Mouse (Mus musculus) heart, adult 9 months (tissue): Measurements from ENCODE around the gene Nphp4.
"Not testable (repeated sequence)": the region's sequence is repeated elsewhere in the genome, so short reads cannot be mapped to it uniquely, and the experiment has no call there.

ENCODE experiments used
- DNase-seq, 2 experiments: peaks; one replicate each; pipeline ENCODE4 v3.0.0; 2022; ENCODE audit warnings: low spot score in 2 of 2

Gene Nphp4

DNA sequence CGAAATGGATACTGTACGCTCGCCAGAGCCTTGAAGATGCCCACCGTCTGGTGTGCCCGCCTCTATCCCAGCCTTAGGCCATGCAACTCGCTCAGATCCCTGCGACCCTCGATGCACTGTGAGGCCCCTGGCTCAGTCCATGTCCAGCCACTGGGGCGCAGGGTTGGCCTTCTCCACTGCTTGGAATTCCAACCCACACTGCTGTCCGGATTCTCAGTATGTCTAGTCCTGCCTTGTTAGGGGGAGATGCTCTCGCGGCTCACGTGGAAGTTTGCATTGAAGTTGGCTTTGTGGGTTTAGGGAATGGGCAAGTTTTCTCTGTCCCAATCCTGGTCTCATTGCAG lies 1.7 kb downstream of the Nphp4 start:
- peak in 1 of 2 experiments; percentile 15 for DNase-seq

DNA sequence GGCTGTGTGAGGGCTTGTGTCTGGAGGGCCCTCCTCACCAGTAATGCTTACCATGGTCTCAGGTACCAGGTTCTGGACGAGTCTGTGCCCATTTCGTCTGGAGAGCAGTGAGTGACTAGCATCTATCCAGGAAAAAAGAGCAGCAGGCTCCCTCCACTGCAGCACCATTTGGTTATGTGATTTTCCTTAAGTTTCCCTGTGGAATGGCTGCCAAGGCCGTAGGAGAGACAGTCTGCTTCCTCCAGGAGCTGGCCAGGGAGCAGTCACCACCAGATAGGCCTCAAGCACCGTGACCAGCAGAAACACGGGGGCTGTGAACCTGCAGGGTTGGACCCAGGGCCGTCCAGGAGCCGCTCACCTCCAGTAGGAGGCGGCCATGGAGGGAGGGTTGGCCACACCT lies 3.9 kb downstream of the Nphp4 start:
- DNase-seq, result no peak

GRCm38 (mm10) chr4:152488046-152488445 lies 11.5 kb downstream of the Nphp4 start:
- no peak for DNase-seq

GRCm38 (mm10) chr4:152490311-152490710 lies 13.8 kb downstream of the Nphp4 start:
- peak in 1 of 2 experiments; percentile 10 for DNase-seq

DNA sequence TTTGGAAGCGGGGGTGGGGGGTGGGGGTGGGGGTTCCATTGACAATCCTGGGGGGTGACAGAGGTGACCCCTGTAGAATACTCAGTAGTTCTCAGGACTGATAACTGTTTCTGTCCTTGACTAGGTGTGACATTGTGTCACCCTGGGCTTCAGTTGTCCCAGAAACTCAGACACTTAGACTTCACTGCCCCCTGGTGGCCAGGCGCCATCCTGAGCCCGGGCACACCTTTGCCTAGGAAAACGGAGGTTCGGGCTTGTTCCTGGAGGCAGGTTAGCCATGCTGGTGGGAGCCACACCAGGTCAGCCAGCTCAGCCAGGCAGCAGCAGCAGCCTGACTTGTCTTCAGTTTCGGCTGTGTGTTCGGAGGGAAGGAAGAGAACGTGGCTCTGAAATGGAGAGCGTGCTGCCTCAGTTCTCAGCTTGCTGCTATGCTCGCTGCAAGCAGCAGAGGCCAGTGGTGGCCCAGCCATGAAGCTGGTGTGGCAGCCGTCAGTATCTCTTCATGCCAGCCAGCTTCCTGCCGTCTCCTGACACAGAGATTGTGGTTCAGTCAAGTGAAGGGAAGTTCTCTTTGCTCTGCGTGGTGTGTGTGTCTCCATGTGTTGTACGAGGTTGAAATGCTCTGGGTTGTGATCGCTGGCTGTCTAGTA lies 14.9 kb downstream of the Nphp4 start:
- DNase-seq, result peak; percentile 34 to 41

GRCm38 (mm10) chr4:152494360-152494879 lies 17.9 kb downstream of the Nphp4 start:
- DNase-seq, result no peak

DNA sequence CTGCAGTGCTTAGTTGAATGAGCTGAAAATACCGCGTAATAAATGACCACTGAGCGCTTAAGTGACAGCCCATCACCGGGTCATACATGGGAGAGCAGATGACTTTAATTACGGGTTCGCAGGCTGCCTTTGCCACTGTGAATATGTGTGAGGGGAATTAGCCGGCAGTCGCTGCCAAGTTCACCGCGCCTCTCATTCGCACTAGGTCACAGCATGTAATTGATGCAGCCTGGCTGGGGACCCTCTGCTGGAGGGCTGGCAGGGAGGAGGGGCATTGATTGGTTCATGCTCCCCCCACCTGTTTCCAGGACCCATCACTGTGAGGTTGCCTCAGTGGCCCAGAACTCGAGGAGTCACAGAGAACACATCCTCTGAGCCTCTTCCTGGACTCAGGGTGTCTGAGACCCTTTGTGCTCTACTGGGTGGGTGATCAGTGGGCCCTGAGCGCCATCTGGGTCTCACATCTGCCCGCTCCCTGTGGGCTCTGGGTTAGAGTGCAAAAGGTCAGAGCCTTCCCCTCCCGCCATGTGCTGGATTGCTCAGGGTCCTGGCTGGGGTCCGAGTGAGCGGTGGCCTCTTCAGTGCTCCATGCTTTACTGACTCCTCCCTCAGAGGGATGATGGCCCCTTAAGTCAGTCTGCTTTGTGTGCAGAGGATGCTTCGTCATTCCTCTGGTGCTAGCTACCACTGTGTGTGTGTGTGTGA lies 35.9 kb downstream of the Nphp4 start:
- DNase-seq, result no peak

DNA sequence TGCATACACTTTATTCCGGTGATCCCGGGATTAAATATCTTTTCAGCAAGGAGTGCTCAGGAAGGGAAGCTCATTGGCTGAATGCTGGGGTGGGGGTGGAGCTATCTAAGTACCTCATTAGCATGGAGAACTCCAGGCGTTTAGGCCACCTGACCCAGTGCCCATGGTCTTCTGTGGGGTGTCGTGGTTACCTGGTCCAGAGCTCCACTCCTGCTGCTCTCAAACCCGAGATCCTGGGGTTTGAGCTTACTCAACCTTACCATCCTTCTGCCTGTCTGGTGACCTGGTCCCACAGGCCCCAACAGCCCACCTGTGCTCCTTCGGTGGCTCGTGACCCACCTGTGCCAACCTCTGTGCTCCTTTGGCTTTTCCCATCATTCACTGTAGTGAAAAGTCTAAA lies 38.4 kb downstream of the Nphp4 start:
- no peak for DNase-seq

DNA sequence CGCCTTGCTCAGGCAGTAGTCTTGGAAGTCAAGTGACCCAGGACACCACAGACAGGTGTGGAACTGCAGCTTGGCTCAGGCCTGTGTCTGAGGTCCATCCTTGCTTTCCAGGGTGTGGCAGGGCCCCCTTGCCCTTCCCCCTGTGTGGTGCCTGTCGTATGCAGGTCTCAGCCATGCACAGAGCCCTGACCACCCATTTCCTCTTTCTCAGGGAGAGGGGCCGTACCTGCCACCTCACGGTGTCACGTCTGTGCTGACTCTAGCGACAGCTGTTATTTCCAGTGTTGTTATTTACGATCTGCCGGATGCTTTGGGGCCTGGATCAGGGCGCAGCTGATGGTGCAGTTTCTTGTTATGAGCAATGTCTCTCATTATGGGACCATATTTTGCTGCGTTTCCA lies 42.6 kb downstream of the Nphp4 start:
- no peak for DNase-seq

GRCm38 (mm10) chr4:152520083-152520482 lies 43.6 kb downstream of the Nphp4 start:
- peak in 1 of 2 experiments; percentile 6 for DNase-seq

- no peak for DNase-seq
These were observed 56.4 kb downstream of the Nphp4 start for GRCm38 (mm10) chr4:152532872-152533271.

- no peak for DNase-seq
These were observed 63.2 kb downstream of the Nphp4 start for GRCm38 (mm10) chr4:152539756-152540155.

DNA sequence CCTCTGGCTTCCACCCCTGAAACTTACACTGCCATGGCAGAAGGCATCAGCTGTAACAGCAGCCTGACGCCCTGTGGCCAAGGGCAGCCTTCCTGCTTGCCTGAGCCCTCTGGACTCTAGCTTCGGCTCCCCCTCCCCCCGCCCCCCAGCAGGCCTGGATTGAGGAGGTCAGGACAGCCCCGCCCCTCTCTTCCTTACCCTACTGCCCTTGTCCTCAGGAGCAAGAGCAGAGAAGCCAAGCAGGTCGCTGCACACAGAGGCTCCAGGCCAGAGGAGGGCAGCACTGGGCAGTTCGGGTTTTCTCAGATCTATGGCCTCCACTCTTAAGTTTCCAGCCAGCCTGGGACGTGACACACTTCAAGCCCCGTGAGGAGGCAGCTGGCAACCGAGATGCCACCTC lies 64.7 kb downstream of the Nphp4 start:
- DNase-seq, result no peak

DNA sequence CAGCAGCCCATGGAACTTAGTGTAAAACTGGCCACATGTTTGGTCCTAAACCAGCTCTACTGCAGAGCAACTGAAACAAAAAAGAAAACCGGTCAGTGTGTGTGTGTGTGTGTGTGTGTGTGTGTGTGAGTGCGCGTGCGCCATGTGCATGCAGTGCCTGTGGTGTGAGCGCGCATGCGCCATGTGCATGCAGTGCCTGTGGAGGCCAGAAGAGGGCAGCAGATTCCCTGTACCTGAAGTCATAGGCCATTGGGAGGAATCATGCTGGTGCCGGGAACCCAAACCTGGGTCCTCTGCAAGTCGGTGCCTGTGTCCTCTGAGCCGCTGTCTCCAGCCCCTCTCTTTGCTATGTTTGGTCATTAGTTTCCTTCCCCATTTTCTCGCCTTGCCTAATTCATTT lies 65.9 kb downstream of the Nphp4 start:
- DNase-seq, result no peak

- no peak for DNase-seq
These were observed 70.0 kb downstream of the Nphp4 start for GRCm38 (mm10) chr4:152546481-152546880.

DNA sequence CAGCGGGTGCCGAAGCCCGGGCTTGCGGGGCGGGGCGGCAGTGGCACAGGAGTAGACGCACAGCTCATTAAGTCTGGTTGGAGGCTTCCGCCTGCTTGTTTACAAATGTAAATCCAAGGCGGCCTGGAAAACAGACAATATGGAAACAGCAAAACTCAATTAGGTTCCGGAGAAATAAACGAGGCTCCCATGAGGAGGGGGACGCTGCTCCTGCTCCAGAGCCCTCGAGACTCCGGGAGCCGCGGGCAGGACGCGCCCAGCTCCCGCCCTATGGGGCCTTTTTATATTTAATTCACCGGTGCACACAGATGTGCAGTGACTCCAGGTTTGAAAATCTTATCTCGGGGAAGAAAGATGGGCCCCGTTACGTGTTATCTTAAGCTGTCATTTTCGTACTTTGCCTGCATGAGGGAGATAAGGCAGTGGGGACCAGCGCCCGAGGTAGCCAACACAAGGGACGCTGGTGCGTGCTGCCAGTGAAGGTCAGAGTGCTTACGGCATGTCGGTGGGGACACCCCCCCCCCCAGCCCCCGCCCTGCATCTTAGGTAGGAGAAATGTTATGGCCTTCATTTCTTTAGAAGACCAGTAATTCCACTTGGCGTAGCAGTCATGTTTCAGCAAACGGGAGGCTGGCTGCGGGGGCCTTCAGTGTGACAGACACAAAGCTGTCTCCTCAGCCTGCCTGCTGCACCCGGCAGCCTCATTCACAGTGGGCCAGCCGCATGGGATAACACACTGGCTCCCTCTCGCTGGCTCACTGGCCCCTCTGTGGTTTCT lies 71.6 kb downstream of the Nphp4 start:
- DNase-seq, result no peak

DNA sequence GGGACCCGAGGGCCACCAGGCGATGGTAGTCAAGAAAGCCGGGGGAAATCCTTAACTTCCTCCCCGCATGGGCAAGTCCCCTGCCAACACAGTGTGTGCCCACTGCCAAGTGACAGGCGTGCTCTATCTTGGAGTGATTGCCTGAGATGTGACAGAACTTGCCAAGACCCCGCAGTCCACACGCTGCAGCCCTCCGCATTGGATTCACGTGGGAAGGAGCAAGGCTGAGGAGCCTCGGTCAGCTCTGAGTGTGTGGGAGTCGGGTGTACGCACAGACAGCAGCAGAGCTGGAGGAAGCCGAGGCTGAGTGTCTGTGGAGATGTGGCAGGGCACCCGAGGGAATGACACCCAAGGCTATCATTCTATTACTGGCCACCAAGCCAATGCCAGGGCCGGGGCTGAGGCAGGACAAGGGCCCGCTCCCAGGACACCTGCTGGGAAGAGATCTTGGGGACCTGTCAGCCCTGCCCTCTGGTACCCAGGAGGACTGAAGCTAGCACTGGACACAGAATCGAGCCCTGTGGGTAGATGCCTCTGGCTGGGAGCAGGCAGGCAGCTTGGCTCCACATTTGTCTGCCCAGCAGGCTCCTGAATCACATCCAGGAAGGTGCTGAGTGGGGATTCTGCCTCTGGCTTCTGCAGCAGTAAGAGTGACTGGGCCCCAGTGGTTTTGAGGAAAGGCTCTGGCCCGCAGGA lies 73.1 kb downstream of the Nphp4 start:
- DNase-seq, result no peak

GRCm38 (mm10) chr4:152550203-152550549 lies 73.7 kb downstream of the Nphp4 start:
- no peak for DNase-seq

DNA sequence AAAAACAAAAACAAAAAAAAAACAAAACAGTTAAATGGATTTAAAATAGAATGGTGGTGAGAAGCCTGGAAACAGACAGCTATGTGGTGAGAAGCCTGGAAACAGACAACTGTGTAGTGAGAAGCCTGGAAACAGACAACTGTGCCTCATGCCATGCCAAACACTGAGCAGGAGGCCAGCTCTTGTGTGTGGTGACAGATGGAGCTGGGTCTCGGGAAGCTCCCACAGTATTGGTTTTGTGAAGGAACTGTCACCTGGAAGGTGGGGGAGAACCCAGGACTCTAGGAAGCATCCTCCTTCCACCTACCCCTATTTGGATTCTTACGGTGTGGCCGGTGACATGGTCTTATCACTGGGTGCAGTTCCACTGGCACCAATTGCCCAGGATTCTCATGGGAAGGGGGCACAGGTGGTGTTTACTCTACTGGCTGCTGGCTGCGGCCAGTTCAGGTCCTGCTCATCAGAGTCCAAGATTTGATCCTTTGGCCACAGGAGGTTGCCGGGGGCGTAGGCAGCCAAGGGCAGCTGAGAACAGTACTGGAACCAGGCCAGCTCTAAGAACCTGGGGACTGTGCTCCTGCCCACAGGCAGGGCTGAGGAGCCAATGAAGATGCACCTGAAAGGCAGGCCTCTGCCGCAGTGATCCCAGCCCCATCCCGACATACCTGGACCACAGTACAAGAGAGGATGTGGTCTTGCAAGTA lies 77.2 kb downstream of the Nphp4 start:
- DNase-seq, result no peak

- peak; percentile 19 to 41 for DNase-seq
These were observed 77.9 kb downstream of the Nphp4 start for GRCm38 (mm10) chr4:152554421-152554820.

GRCm38 (mm10) chr4:152555806-152556205 lies 79.3 kb downstream of the Nphp4 start:
- DNase-seq, result not testable (repeated sequence)
